Mouse (Mus musculus) lung, postnatal 0 days (tissue): Measurements from ENCODE around the gene Cenpa.

Source experiments
- CTCF ChIP-seq: IDR thresholded peaks from 2 replicates; pipeline ENCODE4 v1.5.1; 2016; ENCODE audit warnings: antibody characterized with exemption, mild to moderate bottlenecking
- EP300 ChIP-seq: IDR thresholded peaks from 2 replicates; pipeline ENCODE4 v1.6.1; 2016; ENCODE audit warnings: antibody characterized with exemption, mild to moderate bottlenecking, control low read depth

DNA sequence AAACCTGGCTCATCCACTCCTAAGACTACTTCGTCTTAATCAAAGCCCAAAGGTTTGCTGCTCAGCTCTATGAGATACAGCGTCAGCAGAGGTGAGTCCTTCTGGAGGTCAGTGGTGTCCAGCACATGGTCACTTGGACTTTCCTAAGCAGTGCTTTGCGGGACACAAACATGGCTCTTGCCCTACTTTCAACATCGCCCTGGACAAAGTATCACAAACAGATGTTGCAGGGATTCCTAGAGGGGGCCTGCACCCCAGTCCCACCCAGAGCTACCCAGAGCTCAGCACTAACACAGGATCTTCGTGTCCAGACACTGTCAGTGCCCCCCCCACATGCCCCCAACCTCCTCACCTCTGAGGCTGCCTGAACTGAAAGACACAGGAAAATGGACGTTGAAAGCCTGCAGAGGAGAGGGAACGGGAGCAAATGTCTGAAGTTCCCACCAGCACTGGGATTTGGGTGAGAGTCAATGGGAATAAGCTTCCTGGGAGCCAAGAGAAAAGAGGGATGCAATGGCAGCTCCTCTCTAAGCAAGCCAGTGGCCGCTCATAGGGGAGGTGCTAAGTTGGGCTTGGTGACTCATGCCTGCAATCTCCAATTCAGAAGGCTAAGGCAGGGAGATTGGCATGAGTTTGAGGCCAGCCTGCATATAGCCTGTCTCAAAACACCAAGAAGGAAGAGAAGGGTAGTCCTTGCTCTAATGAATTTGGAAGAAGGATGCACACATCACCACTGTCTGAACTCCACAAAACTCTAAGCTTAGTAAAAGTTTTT is 40.1 kb upstream of the Cenpa start:
- TF ChIP-seq EP300 (no peak), CTCF (no peak)
